Mouse (Mus musculus) ES-E14 (cell line): ENCODE data around the gene Stox2.

Experiments used
- CHD2 ChIP-seq: IDR thresholded peaks from 2 replicates; pipeline ENCODE4 v1.6.1; 2014; ENCODE audit warnings: mild to moderate bottlenecking, low read depth, low read length, inconsistent platforms
- HCFC1 ChIP-seq: IDR thresholded peaks from 2 replicates; pipeline ENCODE4 v1.6.1; 2012; ENCODE audit warnings: low read length, inconsistent platforms, borderline replicate concordance; ENCODE audit not compliant: insufficient read depth
- ZNF384 ChIP-seq: IDR thresholded peaks from 2 replicates; pipeline ENCODE4 v1.6.1; 2012; ENCODE audit warnings: low read depth, low read length, inconsistent platforms

- TF ChIP-seq ZNF384 (no peak), HCFC1 (no peak), CHD2 (no peak)
These were observed 10.8 kb downstream of the Stox2 start for GRCm38 (mm10) chr8:47435412-47435811.
